Mouse (Mus musculus): Measurements from ENCODE around the gene Tmem130. TPM values are rescaled to one million over a fixed set of nuclear protein-coding genes. Genes with fewer than 3 reads are reported as not detected.
A peak's percentile ranks its signal among the peaks of the same experiment; 100 is the strongest.

Tmem130 gene
- polyA plus RNA-seq, 1 experiment from 2014 or later, result 2.9 TPM

DNA sequence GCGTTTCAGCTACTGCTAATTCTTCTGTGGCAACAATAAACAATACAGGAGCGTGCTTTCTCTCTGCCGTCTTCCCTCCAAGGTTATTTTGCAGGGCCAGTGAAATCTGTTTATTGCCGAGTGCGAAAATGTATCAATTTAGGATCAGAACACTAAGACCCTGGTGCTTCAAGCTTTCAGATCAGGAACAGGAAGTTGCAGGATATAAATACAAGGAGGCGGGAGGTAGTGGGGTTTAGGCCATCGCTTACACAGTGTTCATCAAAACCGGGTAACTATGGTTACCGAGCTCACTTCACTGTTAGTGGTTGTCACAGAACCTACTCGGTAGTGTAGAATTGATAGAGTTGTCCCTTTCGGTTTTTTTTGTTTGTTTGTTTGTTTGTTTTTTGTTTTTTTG, 5.0 kb upstream of the Tmem130 start:
- Histone ChIP-seq H3K27me3 (ENCODE audit: control insufficient read depth, insufficient read depth, low read length) (no peaks in the 10 kb centered on the region), H3K4me2 (replicated peaks; ENCODE audit: low read depth) (no peak overlapping the region), H3K4me3 (ENCODE audit: low read depth, low read length) (no peak overlapping the region), H3K9me3 (ENCODE audit: control insufficient read depth, low read length) (no peaks in the 10 kb centered on the region), H3K27ac (replicated peaks) (no peak overlapping the region), H3K4me1 (replicated peaks; ENCODE audit: control insufficient read depth, insufficient read depth) (peaks cover 4% of the 10 kb centered on the region; the same call in 1 of the 2 replicates), H3K36me3 (ENCODE audit: control insufficient read depth, insufficient read depth, low read length) (no peaks in the 10 kb centered on the region), H3K9ac (ENCODE audit: low read length) (no peak overlapping the region)
- ATAC-seq (ENCODE audit: low FRiP score, low TSS enrichment) (no peak), DNase-seq (ENCODE audit: low spot score) (no peak)
- 65% methylated on average over 11 of the region's 11 CpGs for WGBS
- TF ChIP-seq EP300 (optimal IDR thresholded peaks at IDR 0.05), result no peak
- TF ChIP-seq CTCF (IDR thresholded peaks at IDR 0.05; ENCODE audit: low read depth), result no peak

DNA sequence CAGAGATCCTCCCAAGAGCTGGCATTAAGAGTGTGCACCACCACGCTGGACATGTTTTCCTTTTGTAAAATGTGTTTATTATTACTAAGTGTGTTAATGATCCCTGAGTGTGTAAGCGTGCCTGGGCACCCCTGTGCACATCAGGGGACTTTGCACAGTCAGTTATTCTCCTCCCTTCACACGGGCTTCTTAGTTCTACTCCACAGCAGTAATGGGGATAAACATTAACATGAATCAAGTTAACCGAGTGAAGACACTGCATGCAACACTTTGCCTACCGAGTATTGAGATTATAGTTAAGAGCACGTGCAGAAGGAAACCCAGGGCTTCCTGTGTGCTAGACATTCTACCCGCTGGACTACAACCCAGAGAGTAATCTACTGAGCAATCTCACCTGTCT, 4.4 kb upstream of the Tmem130 start:
- TF ChIP-seq CTCF (IDR thresholded peaks at IDR 0.05; ENCODE audit: low read depth), result no peak
- TF ChIP-seq EP300 (optimal IDR thresholded peaks at IDR 0.05), result no peak
- no peak overlapping the region for H3K9ac ChIP-seq (ENCODE audit: low read length)
- H3K4me1 ChIP-seq (replicated peaks; ENCODE audit: control insufficient read depth, insufficient read depth), result peaks cover 4% of the 10 kb centered on the region; the same call in 1 of the 2 replicates
- 64% methylated on average over 7 of the region's 7 CpGs for WGBS
- no peak overlapping the region for H3K4me2 ChIP-seq (replicated peaks; ENCODE audit: low read depth)
- no peak for ATAC-seq (ENCODE audit: low FRiP score, low TSS enrichment)
- peaks cover 2% of the 10 kb centered on the region; the same call in 1 of the 2 replicates for H3K27me3 ChIP-seq (ENCODE audit: control insufficient read depth, insufficient read depth, low read length)
- H3K27ac ChIP-seq (replicated peaks), result no peak overlapping the region
- H3K36me3 ChIP-seq (ENCODE audit: control insufficient read depth, insufficient read depth, low read length), result no peaks in the 10 kb centered on the region
- H3K9me3 ChIP-seq (ENCODE audit: control insufficient read depth, low read length), result no peaks in the 10 kb centered on the region
- H3K4me3 ChIP-seq (ENCODE audit: low read depth, low read length), result no peak overlapping the region
- no peak for DNase-seq (ENCODE audit: low spot score)

DNA sequence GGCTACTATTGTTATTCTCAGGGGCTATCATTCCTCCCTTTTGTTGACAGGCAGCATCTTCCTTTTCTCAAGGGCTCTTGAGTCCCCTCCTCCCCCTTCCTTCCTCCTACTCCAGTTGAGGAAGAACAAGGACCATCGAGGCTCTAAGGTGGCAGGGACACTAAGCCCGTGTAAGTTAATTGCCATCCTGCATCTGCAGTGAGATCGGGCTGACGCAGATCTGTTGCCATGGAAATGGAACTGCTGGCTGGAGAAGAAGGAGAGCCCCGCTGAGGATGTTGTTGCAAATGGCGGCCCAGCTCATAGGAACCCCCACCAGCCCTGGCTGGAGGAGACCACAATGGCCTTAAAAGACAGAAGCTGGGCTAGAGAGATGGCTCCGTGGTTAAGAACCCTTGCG, 3.2 kb downstream of the Tmem130 start:
- Histone ChIP-seq H3K9me3 (ENCODE audit: control insufficient read depth, low read length) (no peaks in the 10 kb centered on the region), H3K36me3 (ENCODE audit: control insufficient read depth, insufficient read depth, low read length) (no peaks in the 10 kb centered on the region), H3K27me3 (ENCODE audit: control insufficient read depth, insufficient read depth, low read length) (peaks cover 3% of the 10 kb centered on the region; the same call in 1 of the 2 replicates), H3K9ac (ENCODE audit: low read length) (no peak overlapping the region), H3K4me2 (replicated peaks; ENCODE audit: low read depth) (no peak overlapping the region), H3K4me1 (replicated peaks; ENCODE audit: control insufficient read depth, insufficient read depth) (no peaks in the 10 kb centered on the region), H3K27ac (replicated peaks) (no peak overlapping the region), H3K4me3 (ENCODE audit: low read depth, low read length) (no peak overlapping the region)
- no peak for DNase-seq (ENCODE audit: low spot score)
- TF ChIP-seq EP300 (optimal IDR thresholded peaks at IDR 0.05), result no peak
- TF ChIP-seq CTCF (IDR thresholded peaks at IDR 0.05; ENCODE audit: low read depth), result no peak
- no peak for ATAC-seq (ENCODE audit: low FRiP score, low TSS enrichment)
- WGBS, result 23% methylated on average over 8 of the region's 8 CpGs

DNA sequence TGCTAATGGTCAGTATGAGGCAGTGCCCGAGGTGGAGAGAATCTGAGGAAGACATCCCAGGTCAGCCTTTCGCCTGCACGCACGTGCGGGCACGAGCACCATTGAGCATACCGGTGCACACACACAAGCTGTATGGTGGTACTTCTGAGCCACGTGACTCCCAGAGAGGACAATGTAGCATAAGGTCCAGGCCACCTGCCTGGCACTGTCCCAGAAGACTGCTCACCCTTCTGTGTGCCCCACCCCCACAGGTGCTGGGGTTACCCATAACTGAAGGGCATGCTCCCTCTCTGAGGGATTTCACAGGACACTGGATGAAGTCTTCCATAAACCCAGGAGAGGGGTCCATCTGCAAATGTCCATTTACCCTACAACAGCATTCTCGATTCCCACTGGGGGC, 4.2 kb downstream of the Tmem130 start:
- Histone ChIP-seq H3K27me3 (ENCODE audit: control insufficient read depth, insufficient read depth, low read length) (peaks cover 3% of the 10 kb centered on the region; the same call in 1 of the 2 replicates), H3K27ac (replicated peaks) (no peak overlapping the region), H3K4me1 (replicated peaks; ENCODE audit: control insufficient read depth, insufficient read depth) (no peaks in the 10 kb centered on the region), H3K4me3 (ENCODE audit: low read depth, low read length) (no peak overlapping the region), H3K36me3 (ENCODE audit: control insufficient read depth, insufficient read depth, low read length) (no peaks in the 10 kb centered on the region), H3K4me2 (replicated peaks; ENCODE audit: low read depth) (no peak overlapping the region), H3K9ac (ENCODE audit: low read length) (no peak overlapping the region), H3K9me3 (ENCODE audit: control insufficient read depth, low read length) (no peaks in the 10 kb centered on the region)
- DNase-seq (ENCODE audit: low spot score) (no peak), ATAC-seq (ENCODE audit: low FRiP score, low TSS enrichment) (no peak)
- no peak for TF ChIP-seq EP300 (optimal IDR thresholded peaks at IDR 0.05)
- TF ChIP-seq CTCF (IDR thresholded peaks at IDR 0.05; ENCODE audit: low read depth), result no peak
- WGBS, result 89% methylated on average over 9 of the region's 9 CpGs

DNA sequence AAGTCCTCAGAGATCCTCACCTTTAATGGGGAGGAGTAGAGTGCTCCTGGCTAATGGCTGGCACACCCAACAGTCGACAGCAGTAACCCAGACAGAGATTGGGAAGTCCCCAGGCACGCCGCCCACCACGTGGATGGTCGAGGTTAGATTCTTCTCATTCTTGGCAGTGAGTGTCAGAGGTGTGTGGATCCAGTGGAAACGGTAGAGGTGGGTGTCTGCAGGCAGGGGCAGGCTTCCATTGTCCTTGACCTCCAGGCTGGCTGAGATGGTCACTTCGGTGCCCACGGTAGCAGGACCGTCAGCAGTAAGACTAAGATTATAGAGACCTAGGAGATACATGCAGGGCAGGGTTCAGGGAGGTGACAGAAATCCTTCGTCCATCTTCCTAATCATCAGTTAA, 6.4 kb downstream of the Tmem130 start:
- 48% methylated on average over 10 of the region's 10 CpGs for WGBS
- ATAC-seq (ENCODE audit: low FRiP score, low TSS enrichment) (no peak), DNase-seq (ENCODE audit: low spot score) (no peak)
- Histone ChIP-seq H3K27me3 (ENCODE audit: control insufficient read depth, insufficient read depth, low read length) (no peaks in the 10 kb centered on the region), H3K4me1 (replicated peaks; ENCODE audit: control insufficient read depth, insufficient read depth) (no peaks in the 10 kb centered on the region), H3K4me2 (replicated peaks; ENCODE audit: low read depth) (no peak overlapping the region), H3K36me3 (ENCODE audit: control insufficient read depth, insufficient read depth, low read length) (no peaks in the 10 kb centered on the region), H3K27ac (replicated peaks) (no peak overlapping the region), H3K4me3 (ENCODE audit: low read depth, low read length) (no peak overlapping the region), H3K9me3 (ENCODE audit: control insufficient read depth, low read length) (no peaks in the 10 kb centered on the region), H3K9ac (ENCODE audit: low read length) (no peak overlapping the region)
- no peak for TF ChIP-seq EP300 (optimal IDR thresholded peaks at IDR 0.05)
- TF ChIP-seq CTCF (IDR thresholded peaks at IDR 0.05; ENCODE audit: low read depth), result no peak

DNA sequence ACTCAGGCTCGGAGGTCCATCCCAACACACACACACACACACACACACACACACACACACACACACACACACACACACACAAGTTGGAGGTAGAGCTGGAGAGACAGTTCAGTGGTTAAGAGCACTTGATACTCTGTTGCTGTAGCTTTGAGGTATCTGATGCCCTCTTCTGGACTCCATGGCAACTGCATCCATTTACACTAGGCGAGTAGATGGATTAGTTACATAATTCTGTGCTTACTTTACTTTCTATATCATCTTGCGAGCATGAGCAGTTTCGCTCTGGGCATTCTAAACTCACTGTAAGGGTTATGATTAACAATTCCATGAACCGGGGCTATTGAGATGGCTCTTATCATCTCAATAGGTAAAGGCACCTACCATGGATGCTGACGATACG, 8.6 kb downstream of the Tmem130 start:
- Histone ChIP-seq H3K4me2 (replicated peaks; ENCODE audit: low read depth) (no peak overlapping the region), H3K9ac (ENCODE audit: low read length) (no peak overlapping the region), H3K36me3 (ENCODE audit: control insufficient read depth, insufficient read depth, low read length) (no peaks in the 10 kb centered on the region), H3K27ac (replicated peaks) (no peak overlapping the region), H3K4me1 (replicated peaks; ENCODE audit: control insufficient read depth, insufficient read depth) (no peaks in the 10 kb centered on the region), H3K4me3 (ENCODE audit: low read depth, low read length) (no peak overlapping the region), H3K27me3 (ENCODE audit: control insufficient read depth, insufficient read depth, low read length) (no peaks in the 10 kb centered on the region), H3K9me3 (ENCODE audit: control insufficient read depth, low read length) (no peaks in the 10 kb centered on the region)
- DNase-seq (ENCODE audit: low spot score), result peak; percentile 62
- peak; percentile 63 for ATAC-seq (ENCODE audit: low FRiP score, low TSS enrichment)
- 43% methylated on average over 7 of the region's 7 CpGs for WGBS
- TF ChIP-seq CTCF (IDR thresholded peaks at IDR 0.05; ENCODE audit: low read depth) (peak; percentile 74), EP300 (optimal IDR thresholded peaks at IDR 0.05) (no peak)
